Mouse (Mus musculus): ENCODE measurements around the gene Pcx. TPM values are rescaled to one million over a fixed set of nuclear protein-coding genes. Genes with fewer than 3 reads are reported as not detected.

Pcx gene
- polyA plus RNA-seq, 1 experiment from 2014 or later, result 30.6 TPM

- Histone ChIP-seq H3K4me2 (ENCODE audit: low read length) (no peak overlapping the region), H3K9me3 (ENCODE audit: control insufficient read depth, low read length) (no peaks in the 10 kb centered on the region), H3K4me3 (replicated peaks; ENCODE audit: low read length) (no peak overlapping the region), H3K27ac (ENCODE audit: low read length) (no peak overlapping the region), H3K4me1 (replicated peaks; ENCODE audit: control insufficient read depth, insufficient read depth, low read length) (no peaks in the 10 kb centered on the region), H3K36me3 (ENCODE audit: control insufficient read depth, insufficient read depth) (no peaks in the 10 kb centered on the region), H3K9ac (replicated peaks; ENCODE audit: low read depth, low read length) (no peak overlapping the region), H3K27me3 (replicated peaks; ENCODE audit: control insufficient read depth, insufficient read depth, low read length) (no peaks in the 10 kb centered on the region)
- no peak for ATAC-seq
- 68% methylated on average over 3 of the region's 3 CpGs for WGBS
These were observed 26.3 kb downstream of the Pcx start for GRCm38 (mm10) chr19:4536606-4537005.

- H3K4me3 ChIP-seq (replicated peaks; ENCODE audit: low read length), result no peak overlapping the region
- no peak overlapping the region for H3K27ac ChIP-seq (ENCODE audit: low read length)
- WGBS, result 86% methylated on average over 6 of the region's 6 CpGs
- H3K9ac ChIP-seq (replicated peaks; ENCODE audit: low read depth, low read length), result no peak overlapping the region
- H3K4me2 ChIP-seq (ENCODE audit: low read length), result no peak overlapping the region
- H3K27me3 ChIP-seq (replicated peaks; ENCODE audit: control insufficient read depth, insufficient read depth, low read length), result no peaks in the 10 kb centered on the region
- no peaks in the 10 kb centered on the region for H3K36me3 ChIP-seq (ENCODE audit: control insufficient read depth, insufficient read depth)
- H3K4me1 ChIP-seq (replicated peaks; ENCODE audit: control insufficient read depth, insufficient read depth, low read length), result no peaks in the 10 kb centered on the region
- no peak for ATAC-seq
- no peaks in the 10 kb centered on the region for H3K9me3 ChIP-seq (ENCODE audit: control insufficient read depth, low read length)
These were observed 30.0 kb downstream of the Pcx start for GRCm38 (mm10) chr19:4540263-4540662.

- Histone ChIP-seq H3K4me3 (replicated peaks; ENCODE audit: low read length) (no peak overlapping the region), H3K9me3 (ENCODE audit: control insufficient read depth, low read length) (no peaks in the 10 kb centered on the region), H3K27ac (ENCODE audit: low read length) (no peak overlapping the region), H3K27me3 (replicated peaks; ENCODE audit: control insufficient read depth, insufficient read depth, low read length) (no peaks in the 10 kb centered on the region), H3K4me2 (ENCODE audit: low read length) (no peak overlapping the region), H3K4me1 (replicated peaks; ENCODE audit: control insufficient read depth, insufficient read depth, low read length) (no peaks in the 10 kb centered on the region), H3K36me3 (ENCODE audit: control insufficient read depth, insufficient read depth) (no peaks in the 10 kb centered on the region), H3K9ac (replicated peaks; ENCODE audit: low read depth, low read length) (no peak overlapping the region)
- 91% methylated on average over 3 of the region's 3 CpGs for WGBS
- no peak for ATAC-seq
These were observed 30.7 kb downstream of the Pcx start for GRCm38 (mm10) chr19:4540992-4541391.

GRCm38 (mm10) chr19:4542081-4542480 lies 31.8 kb downstream of the Pcx start:
- no peak for ATAC-seq
- Histone ChIP-seq H3K4me2 (ENCODE audit: low read length) (no peak overlapping the region), H3K27ac (ENCODE audit: low read length) (no peak overlapping the region), H3K27me3 (replicated peaks; ENCODE audit: control insufficient read depth, insufficient read depth, low read length) (no peaks in the 10 kb centered on the region), H3K36me3 (ENCODE audit: control insufficient read depth, insufficient read depth) (no peaks in the 10 kb centered on the region), H3K4me1 (replicated peaks; ENCODE audit: control insufficient read depth, insufficient read depth, low read length) (no peaks in the 10 kb centered on the region), H3K4me3 (replicated peaks; ENCODE audit: low read length) (no peak overlapping the region), H3K9me3 (ENCODE audit: control insufficient read depth, low read length) (no peaks in the 10 kb centered on the region), H3K9ac (replicated peaks; ENCODE audit: low read depth, low read length) (no peak overlapping the region)

GRCm38 (mm10) chr19:4545091-4545490 lies 34.8 kb downstream of the Pcx start:
- Histone ChIP-seq H3K27ac (ENCODE audit: low read length) (no peak overlapping the region), H3K4me2 (ENCODE audit: low read length) (no peak overlapping the region), H3K9me3 (ENCODE audit: control insufficient read depth, low read length) (no peaks in the 10 kb centered on the region), H3K9ac (replicated peaks; ENCODE audit: low read depth, low read length) (no peak overlapping the region), H3K4me3 (replicated peaks; ENCODE audit: low read length) (no peak overlapping the region), H3K27me3 (replicated peaks; ENCODE audit: control insufficient read depth, insufficient read depth, low read length) (no peaks in the 10 kb centered on the region), H3K4me1 (replicated peaks; ENCODE audit: control insufficient read depth, insufficient read depth, low read length) (no peaks in the 10 kb centered on the region), H3K36me3 (ENCODE audit: control insufficient read depth, insufficient read depth) (no peaks in the 10 kb centered on the region)
- no peak for ATAC-seq
- 86% methylated on average over 4 of the region's 4 CpGs for WGBS

GRCm38 (mm10) chr19:4545841-4546240 lies 35.6 kb downstream of the Pcx start:
- WGBS, result 92% methylated on average over 6 of the region's 6 CpGs
- Histone ChIP-seq H3K9me3 (ENCODE audit: control insufficient read depth, low read length) (no peaks in the 10 kb centered on the region), H3K9ac (replicated peaks; ENCODE audit: low read depth, low read length) (no peak overlapping the region), H3K4me1 (replicated peaks; ENCODE audit: control insufficient read depth, insufficient read depth, low read length) (no peaks in the 10 kb centered on the region), H3K36me3 (ENCODE audit: control insufficient read depth, insufficient read depth) (no peaks in the 10 kb centered on the region), H3K4me2 (ENCODE audit: low read length) (no peak overlapping the region), H3K27me3 (replicated peaks; ENCODE audit: control insufficient read depth, insufficient read depth, low read length) (no peaks in the 10 kb centered on the region), H3K27ac (ENCODE audit: low read length) (no peak overlapping the region), H3K4me3 (replicated peaks; ENCODE audit: low read length) (no peak overlapping the region)
- ATAC-seq, result no peak

GRCm38 (mm10) chr19:4547801-4548200 lies 37.5 kb downstream of the Pcx start:
- ATAC-seq, result no peak
- H3K4me3 ChIP-seq (replicated peaks; ENCODE audit: low read length), result no peak overlapping the region
- WGBS, result 87% methylated on average over 6 of the region's 6 CpGs

GRCm38 (mm10) chr19:4548305-4548883 lies 38.1 kb downstream of the Pcx start:
- no peak overlapping the region for H3K4me2 ChIP-seq (ENCODE audit: low read length)
- ATAC-seq, result no peak
- H3K36me3 ChIP-seq (ENCODE audit: control insufficient read depth, insufficient read depth), result no peaks in the 10 kb centered on the region
- 72% methylated on average over 3 of the region's 3 CpGs for WGBS
- H3K4me3 ChIP-seq (replicated peaks; ENCODE audit: low read length), result no peak overlapping the region
- H3K4me1 ChIP-seq (replicated peaks; ENCODE audit: control insufficient read depth, insufficient read depth, low read length), result no peaks in the 10 kb centered on the region
- H3K9ac ChIP-seq (replicated peaks; ENCODE audit: low read depth, low read length), result no peak overlapping the region
- no peak overlapping the region for H3K27ac ChIP-seq (ENCODE audit: low read length)
- H3K9me3 ChIP-seq (ENCODE audit: control insufficient read depth, low read length), result no peaks in the 10 kb centered on the region
- no peaks in the 10 kb centered on the region for H3K27me3 ChIP-seq (replicated peaks; ENCODE audit: control insufficient read depth, insufficient read depth, low read length)

More at GRCm38 (mm10) chr19:4547801-4548200, 37.5 kb downstream of the Pcx start:
- Histone ChIP-seq H3K27me3 (replicated peaks; ENCODE audit: control insufficient read depth, insufficient read depth, low read length) (no peaks in the 10 kb centered on the region), H3K4me2 (ENCODE audit: low read length) (no peak overlapping the region), H3K9me3 (ENCODE audit: control insufficient read depth, low read length) (no peaks in the 10 kb centered on the region), H3K9ac (replicated peaks; ENCODE audit: low read depth, low read length) (no peak overlapping the region), H3K27ac (ENCODE audit: low read length) (no peak overlapping the region), H3K4me1 (replicated peaks; ENCODE audit: control insufficient read depth, insufficient read depth, low read length) (no peaks in the 10 kb centered on the region), H3K36me3 (ENCODE audit: control insufficient read depth, insufficient read depth) (no peaks in the 10 kb centered on the region)

- Histone ChIP-seq H3K4me1 (replicated peaks; ENCODE audit: control insufficient read depth, insufficient read depth, low read length) (peaks cover 8% of the 10 kb centered on the region; the same call in 1 of the 2 replicates), H3K9ac (replicated peaks; ENCODE audit: low read depth, low read length) (no peak overlapping the region), H3K4me3 (replicated peaks; ENCODE audit: low read length) (no peak overlapping the region), H3K27ac (ENCODE audit: low read length) (no peak overlapping the region), H3K27me3 (replicated peaks; ENCODE audit: control insufficient read depth, insufficient read depth, low read length) (no peaks in the 10 kb centered on the region), H3K4me2 (ENCODE audit: low read length) (no peak overlapping the region), H3K36me3 (ENCODE audit: control insufficient read depth, insufficient read depth) (no peaks in the 10 kb centered on the region), H3K9me3 (ENCODE audit: control insufficient read depth, low read length) (no peaks in the 10 kb centered on the region)
- no peak for ATAC-seq
These were observed 44.0 kb downstream of the Pcx start for GRCm38 (mm10) chr19:4554248-4554647.

GRCm38 (mm10) chr19:4555086-4555485 lies 44.8 kb downstream of the Pcx start:
- Histone ChIP-seq H3K4me1 (replicated peaks; ENCODE audit: control insufficient read depth, insufficient read depth, low read length) (peaks cover 11% of the 10 kb centered on the region; the same call in 1 of the 2 replicates), H3K36me3 (ENCODE audit: control insufficient read depth, insufficient read depth) (no peaks in the 10 kb centered on the region), H3K27me3 (replicated peaks; ENCODE audit: control insufficient read depth, insufficient read depth, low read length) (no peaks in the 10 kb centered on the region), H3K9ac (replicated peaks; ENCODE audit: low read depth, low read length) (no peak overlapping the region), H3K4me2 (ENCODE audit: low read length) (no peak overlapping the region), H3K27ac (ENCODE audit: low read length) (no peak overlapping the region), H3K4me3 (replicated peaks; ENCODE audit: low read length) (no peak overlapping the region), H3K9me3 (ENCODE audit: control insufficient read depth, low read length) (no peaks in the 10 kb centered on the region)
- 57% methylated on average over 7 of the region's 7 CpGs for WGBS
- no peak for ATAC-seq

All from forebrain, embryonic 16.5 days (tissue).